Mouse (Mus musculus): ENCODE results near the gene Timm22.

- TF ChIP-seq CTCF (conservative IDR thresholded peaks at IDR 0.05; ENCODE audit: insufficient read depth, insufficient read length, low read depth, low read length) (no peak), POLR2A (IDR thresholded peaks at IDR 0.05; ENCODE audit: low read depth, low read length) (no peak)
These were observed 14.2 kb upstream of the Timm22 start for GRCm38 (mm10) chr11:76392532-76392931.

Measured in kidney, adult 2 months (tissue).